Mouse (Mus musculus) kidney, embryonic 15.5 days (tissue): ENCODE measurements at regions not wholly inside any gene's neighbourhood (a gene's known extent, or its start where the extent isn't known, plus 50 kb on each side); places are given as distances from the start of the nearest gene placed in this dataset.
"Not testable (repeated sequence)": the region's sequence is repeated elsewhere in the genome, so short reads cannot be mapped to it uniquely, and the experiment has no call there.

Experiments
- ATAC-seq: fragments of 200-750 bp; cut with Nextera tagmentation; replicated peaks from 2 replicates; pipeline ENCODE4 v1.8.0; 2017; ENCODE audit warnings: moderate TSS enrichment; ENCODE audit not compliant: low FRiP score
- H3K27ac ChIP-seq: fragments of 300-500 bp; sonication (generic); 2 replicates; pipeline ENCODE4 v1.5.1; 2015; ENCODE audit warnings: mild to moderate bottlenecking, inconsistent platforms
- H3K27me3 ChIP-seq: fragments of 300-500 bp; sonication (generic); 2 replicates; pipeline ENCODE4 v1.6.1; 2015; ENCODE audit warnings: inconsistent platforms
- H3K36me3 ChIP-seq: fragments of 300-500 bp; sonication (generic); 2 replicates; pipeline ENCODE4 v1.6.1; 2015; ENCODE audit warnings: inconsistent platforms
- H3K4me1 ChIP-seq: fragments of 300-500 bp; sonication (generic); 2 replicates; pipeline ENCODE4 v1.6.1; 2015; ENCODE audit warnings: inconsistent platforms
- H3K4me2 ChIP-seq: fragments of 300-500 bp; sonication (generic); 2 replicates; pipeline ENCODE4 v1.6.1; 2015; ENCODE audit warnings: moderate library complexity, mild to moderate bottlenecking, inconsistent platforms
- H3K4me3 ChIP-seq: fragments of 300-500 bp; sonication (generic); replicated peaks from 2 replicates; pipeline ENCODE4 v1.5.1; 2015; ENCODE audit warnings: mild to moderate bottlenecking, inconsistent platforms
- H3K9ac ChIP-seq: fragments of 300-500 bp; sonication (generic); 2 replicates; pipeline ENCODE4 v1.6.1; 2015; ENCODE audit warnings: mild to moderate bottlenecking, inconsistent platforms
- H3K9me3 ChIP-seq: fragments of 300-500 bp; sonication (generic); replicated peaks from 2 replicates; pipeline ENCODE4 v1.6.1; 2016; ENCODE audit warnings: inconsistent platforms
- WGBS: fragments of 180-500 bp; shearing (Covaris S2); methylation state at CpG from one replicate; pipeline ENCODE4 v1.1.7; 2015; ENCODE audit warnings: mixed read lengths; 5-methylcytosine and 5-hydroxymethylcytosine counted together

- no peak overlapping the region for H3K4me3 ChIP-seq
- H3K9ac ChIP-seq: no peak overlapping the region
- no peaks in the 10 kb centered on the region for H3K9me3 ChIP-seq
- H3K27me3 ChIP-seq: no peaks in the 10 kb centered on the region
- H3K4me1 ChIP-seq: peaks cover 4% of the 10 kb centered on the region; the same call in 1 of the 2 replicates
- H3K36me3 ChIP-seq: no peaks in the 10 kb centered on the region
- no peak overlapping the region for H3K4me2 ChIP-seq
- peak overlapping the region; percentile 81 for H3K27ac ChIP-seq
- WGBS: 53% methylated on average over 6 of the region's 6 CpGs
- peak; percentile 91 for ATAC-seq
Observed at GRCm38 (mm10) chr19:35150780-35151725, 228.9 kb downstream of the Kif20b start.

GRCm38 (mm10) chr19:35151841-35152240 lies 229.7 kb downstream of the Kif20b start:
- peak overlapping the region; percentile 81; the same call in 1 of the 2 replicates for H3K27ac ChIP-seq
- H3K4me3 ChIP-seq: no peak overlapping the region
- WGBS: 72% methylated on average over 5 of the region's 5 CpGs
- no peak overlapping the region for H3K4me2 ChIP-seq
- H3K9ac ChIP-seq: no peak overlapping the region
- H3K4me1 ChIP-seq: peaks cover 4% of the 10 kb centered on the region; the same call in 1 of the 2 replicates
- H3K36me3 ChIP-seq: no peaks in the 10 kb centered on the region
- H3K9me3 ChIP-seq: no peaks in the 10 kb centered on the region
- ATAC-seq: no peak
- H3K27me3 ChIP-seq: no peaks in the 10 kb centered on the region

GRCm38 (mm10) chr19:35157849-35158248 lies 235.7 kb downstream of the Kif20b start:
- H3K9me3 ChIP-seq: no peaks in the 10 kb centered on the region
- ATAC-seq: no peak
- no peaks in the 10 kb centered on the region for H3K36me3 ChIP-seq
- no peak overlapping the region for H3K27ac ChIP-seq
- H3K27me3 ChIP-seq: no peaks in the 10 kb centered on the region
- H3K4me3 ChIP-seq: no peak overlapping the region
- H3K4me1 ChIP-seq: no peaks in the 10 kb centered on the region
- no peak overlapping the region for H3K4me2 ChIP-seq
- 70% methylated on average over 3 of the region's 3 CpGs for WGBS
- no peak overlapping the region for H3K9ac ChIP-seq

GRCm38 (mm10) chr19:35164727-35165126 lies 242.6 kb downstream of the Kif20b start:
- Histone ChIP-seq H3K4me3 (no peak overlapping the region), H3K27me3 (no peaks in the 10 kb centered on the region), H3K9me3 (no peaks in the 10 kb centered on the region), H3K9ac (no peak overlapping the region), H3K4me2 (no peak overlapping the region), H3K4me1 (no peaks in the 10 kb centered on the region), H3K36me3 (no peaks in the 10 kb centered on the region), H3K27ac (no peak overlapping the region)
- no peak for ATAC-seq
- WGBS: 91% methylated on average over 2 of the region's 2 CpGs

- WGBS: 57% methylated on average over 2 of the region's 2 CpGs
- no peak for ATAC-seq
- H3K4me3 ChIP-seq: no peak overlapping the region
Observed at GRCm38 (mm10) chr19:35170554-35170953, 248.4 kb downstream of the Kif20b start.

GRCm38 (mm10) chr19:35180102-35180501 lies 257.9 kb downstream of the Kif20b start:
- ATAC-seq: no peak
- Histone ChIP-seq H3K27me3 (no peaks in the 10 kb centered on the region), H3K4me1 (no peaks in the 10 kb centered on the region), H3K4me2 (no peak overlapping the region), H3K4me3 (no peak overlapping the region), H3K9ac (no peak overlapping the region), H3K36me3 (no peaks in the 10 kb centered on the region), H3K9me3 (no peaks in the 10 kb centered on the region), H3K27ac (no peak overlapping the region)
- WGBS: 98% methylated on average over 1 of the region's 1 CpGs

More at GRCm38 (mm10) chr19:35170554-35170953, 248.4 kb downstream of the Kif20b start:
- no peak overlapping the region for H3K9ac ChIP-seq
- no peaks in the 10 kb centered on the region for H3K4me1 ChIP-seq
- H3K27ac ChIP-seq: no peak overlapping the region
- H3K36me3 ChIP-seq: no peaks in the 10 kb centered on the region
- no peak overlapping the region for H3K4me2 ChIP-seq
- no peaks in the 10 kb centered on the region for H3K27me3 ChIP-seq
- no peaks in the 10 kb centered on the region for H3K9me3 ChIP-seq

- no peaks in the 10 kb centered on the region for H3K9me3 ChIP-seq
- 76% methylated on average over 5 of the region's 5 CpGs for WGBS
- no peak overlapping the region for H3K9ac ChIP-seq
- H3K27ac ChIP-seq: no peak overlapping the region
- no peak for ATAC-seq
- H3K36me3 ChIP-seq: no peaks in the 10 kb centered on the region
- H3K27me3 ChIP-seq: no peaks in the 10 kb centered on the region
- H3K4me2 ChIP-seq: no peak overlapping the region
- no peaks in the 10 kb centered on the region for H3K4me1 ChIP-seq
- no peak overlapping the region for H3K4me3 ChIP-seq
Observed at GRCm38 (mm10) chr19:35205557-35206239, 283.5 kb downstream of the Kif20b start.

- Histone ChIP-seq H3K27ac (no peak overlapping the region), H3K4me2 (no peak overlapping the region), H3K9ac (no peak overlapping the region), H3K9me3 (no peaks in the 10 kb centered on the region), H3K4me1 (no peaks in the 10 kb centered on the region), H3K36me3 (no peaks in the 10 kb centered on the region), H3K4me3 (no peak overlapping the region), H3K27me3 (no peaks in the 10 kb centered on the region)
- 82% methylated on average over 3 of the region's 3 CpGs for WGBS
- ATAC-seq: no peak
Observed at GRCm38 (mm10) chr19:35244188-35244587, 322.0 kb downstream of the Kif20b start.

- Histone ChIP-seq H3K4me1 (no peaks in the 10 kb centered on the region), H3K27ac (no peak overlapping the region), H3K36me3 (no peaks in the 10 kb centered on the region), H3K27me3 (no peaks in the 10 kb centered on the region), H3K4me3 (no peak overlapping the region), H3K9ac (no peak overlapping the region), H3K4me2 (no peak overlapping the region), H3K9me3 (no peaks in the 10 kb centered on the region)
- no peak for ATAC-seq
- 79% methylated on average over 6 of the region's 6 CpGs for WGBS
Observed at GRCm38 (mm10) chr19:35247531-35247930, 325.4 kb downstream of the Kif20b start.

- H3K36me3 ChIP-seq, H3K9ac ChIP-seq, H3K4me3 ChIP-seq, H3K4me1 ChIP-seq, H3K27me3 ChIP-seq, H3K9me3 ChIP-seq, H3K4me2 ChIP-seq, H3K27ac ChIP-seq, ATAC-seq: not testable (repeated sequence)
- 77% methylated on average over 3 of the region's 3 CpGs for WGBS
Observed at GRCm38 (mm10) chr19:35258634-35259033, 336.5 kb downstream of the Kif20b start.

GRCm38 (mm10) chr19:35263101-35263500 lies 340.9 kb downstream of the Kif20b start:
- Histone ChIP-seq H3K9me3 (no peaks in the 10 kb centered on the region), H3K27me3 (no peaks in the 10 kb centered on the region), H3K4me2 (no peak overlapping the region), H3K4me3 (no peak overlapping the region), H3K9ac (no peak overlapping the region), H3K36me3 (no peaks in the 10 kb centered on the region), H3K27ac (no peak overlapping the region), H3K4me1 (no peaks in the 10 kb centered on the region)
- ATAC-seq: no peak

- Histone ChIP-seq H3K27ac (no peak overlapping the region), H3K36me3 (no peaks in the 10 kb centered on the region), H3K4me3 (no peak overlapping the region), H3K9ac (no peak overlapping the region), H3K4me2 (no peak overlapping the region), H3K9me3 (no peaks in the 10 kb centered on the region; the same call in 1 of the 2 replicates), H3K27me3 (no peaks in the 10 kb centered on the region), H3K4me1 (no peaks in the 10 kb centered on the region)
- WGBS: 46% methylated on average over 2 of the region's 2 CpGs
- ATAC-seq: no peak
Observed at GRCm38 (mm10) chr19:35278395-35278794, 356.2 kb downstream of the Kif20b start.
